Mouse (Mus musculus): ENCODE measurements around the gene Ankrd52.

Gene Ankrd52

DNA sequence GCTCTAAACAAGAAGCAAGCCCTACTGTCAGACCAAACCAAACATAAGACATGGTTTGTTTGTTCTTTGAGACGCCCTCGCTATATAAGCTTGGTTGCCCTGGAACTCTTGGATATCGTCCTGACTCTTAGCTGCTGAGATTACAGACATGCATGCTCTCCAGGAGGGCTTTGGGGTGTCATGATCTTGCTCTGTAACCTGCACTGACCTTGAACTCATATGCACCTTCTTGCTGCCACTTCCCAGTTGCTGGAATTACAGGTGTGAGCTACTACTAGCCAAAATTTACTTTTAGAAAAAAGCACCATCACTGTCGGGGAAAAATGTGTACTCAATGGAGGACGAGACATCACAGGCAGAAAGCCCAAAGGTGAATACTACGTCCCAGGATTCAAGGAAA is 7.3 kb upstream of the Ankrd52 start:
- DNase-seq (ENCODE audit: low read depth): no peak

DNA sequence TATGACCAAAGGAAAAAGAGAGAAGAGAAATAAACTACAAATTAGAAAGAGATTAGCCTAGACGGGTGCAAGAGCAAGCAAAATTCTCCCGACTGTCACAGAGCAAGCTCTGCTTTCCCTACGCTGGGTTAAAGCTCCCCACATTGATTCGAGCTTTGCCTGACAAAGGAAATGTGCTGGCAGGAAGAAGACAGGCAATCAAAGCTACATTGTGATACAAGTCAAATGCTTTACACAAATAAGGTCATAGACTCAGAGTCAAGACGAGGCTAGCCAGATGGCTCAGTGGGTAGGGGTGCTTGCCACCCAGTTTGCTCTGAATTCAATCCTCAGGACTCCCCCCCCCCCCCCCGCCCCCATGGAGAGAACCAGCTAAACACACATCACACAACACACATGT is 6.9 kb upstream of the Ankrd52 start:
- no peak for DNase-seq (ENCODE audit: low read depth)

DNA sequence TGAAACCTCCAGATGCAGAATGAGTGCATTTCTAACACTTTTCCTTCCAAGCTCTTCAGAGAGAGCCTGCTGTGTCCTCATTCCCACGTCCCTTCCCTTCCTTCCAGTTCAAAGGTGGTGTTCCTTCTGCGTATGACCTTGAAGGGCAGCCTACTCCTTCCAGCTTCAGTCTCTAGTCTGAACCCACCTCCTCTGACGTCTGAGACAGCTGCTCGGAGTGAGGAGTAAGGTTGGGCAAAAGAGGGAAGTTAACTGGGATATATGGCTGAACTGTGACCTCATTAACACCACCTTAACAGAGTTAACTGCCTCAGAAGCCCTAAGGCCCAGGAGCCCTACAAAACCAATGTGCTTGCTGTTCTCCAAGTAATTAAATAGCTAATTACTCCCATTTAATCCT is 6.3 kb upstream of the Ankrd52 start:
- DNase-seq (ENCODE audit: low read depth): no peak

DNA sequence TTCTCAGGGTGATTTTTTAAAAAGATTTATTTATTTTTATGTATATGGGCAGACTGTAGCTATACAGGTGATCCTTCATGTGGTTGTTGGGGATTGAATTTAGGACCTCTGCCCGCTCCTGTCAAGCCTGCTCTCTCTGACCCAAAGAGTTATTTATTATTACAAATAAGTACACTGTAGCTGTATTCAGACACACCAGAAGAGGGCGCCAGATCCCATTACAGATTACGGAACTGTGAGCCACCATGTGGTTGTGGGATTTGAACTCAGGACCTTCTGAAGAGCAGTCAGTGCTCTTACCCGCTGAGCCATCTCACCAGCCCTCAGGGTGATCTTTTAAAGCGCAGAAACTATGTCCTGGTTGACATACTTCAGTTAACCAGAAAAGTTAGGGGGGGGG is 4.8 kb upstream of the Ankrd52 start:
- no peak for DNase-seq (ENCODE audit: low read depth)

DNA sequence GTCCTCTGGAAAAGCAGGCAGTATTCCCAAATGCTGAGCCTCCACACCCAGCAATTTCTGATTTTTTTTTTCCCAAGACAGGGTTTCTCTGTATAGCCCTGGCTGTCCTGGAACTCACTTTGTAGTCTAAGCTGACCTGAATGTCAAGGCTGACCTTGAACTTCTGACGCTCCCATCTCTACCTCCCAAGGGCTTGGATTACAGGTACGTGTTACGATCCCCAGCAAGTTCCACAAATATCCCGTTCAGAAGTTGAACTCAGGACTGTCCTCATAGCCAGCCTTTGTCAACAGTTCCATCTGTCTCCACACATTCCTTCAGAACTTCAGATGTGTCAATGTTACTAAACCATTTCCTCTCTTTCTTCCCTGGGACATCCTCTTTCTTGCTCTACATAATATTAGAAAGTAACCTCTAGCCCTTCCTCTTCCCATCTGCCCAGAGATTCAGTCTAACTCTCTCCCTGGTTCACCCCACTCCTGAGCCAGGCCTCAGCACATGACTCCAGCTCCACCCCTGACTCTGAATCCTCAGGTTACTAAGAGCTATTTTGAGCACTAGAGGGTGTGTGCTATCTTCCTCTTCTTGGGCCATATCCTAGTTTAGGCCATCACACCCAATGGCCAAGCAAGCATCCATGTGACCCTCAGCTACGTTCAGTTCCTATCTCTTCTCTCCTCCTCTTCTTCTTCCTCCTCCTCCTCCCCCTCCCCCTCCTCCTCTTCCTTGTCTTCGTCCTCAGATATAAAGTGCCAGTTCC is 3.7 kb upstream of the Ankrd52 start:
- no peak for DNase-seq (ENCODE audit: low read depth)

DNA sequence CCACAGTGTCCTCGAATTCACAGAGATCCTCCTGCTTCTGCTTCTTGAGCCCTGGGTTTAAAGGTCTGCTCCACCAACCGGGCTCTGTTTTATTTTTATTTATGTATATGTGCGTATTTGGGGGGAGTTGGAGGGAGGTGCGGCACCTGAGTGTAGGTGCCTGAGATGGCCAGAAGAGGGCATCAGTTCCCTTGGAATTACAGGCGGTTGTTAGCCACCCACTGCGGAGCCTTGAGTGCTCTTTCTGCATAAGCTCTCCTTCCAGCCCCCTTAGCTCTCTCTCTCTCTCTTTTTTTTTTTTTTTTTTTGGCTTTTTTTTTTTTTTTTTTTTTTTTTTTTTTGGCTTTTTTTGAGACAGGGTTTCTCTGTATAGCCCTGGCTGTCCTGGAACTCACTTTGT is 2.5 kb upstream of the Ankrd52 start:
- peak; percentile 53 for DNase-seq (ENCODE audit: low read depth)

DNA sequence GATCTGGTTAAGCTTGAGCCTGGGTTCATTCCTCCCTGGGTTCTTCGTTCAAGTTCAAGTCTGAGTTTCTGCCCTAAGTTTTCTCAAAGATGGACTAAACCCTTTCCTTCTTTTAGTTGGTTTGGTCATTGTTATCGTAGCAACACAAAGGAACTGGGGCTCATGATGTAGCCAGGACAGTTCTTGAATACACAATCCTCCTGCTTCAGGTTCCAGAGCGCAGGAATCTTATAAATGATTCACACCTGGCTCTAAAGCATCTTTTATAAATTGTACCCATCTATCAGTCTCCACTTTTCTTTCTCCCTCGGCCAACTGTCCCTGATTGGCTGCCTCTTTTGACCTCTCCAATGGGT is 838 bp upstream of the Ankrd52 start:
- no peak for DNase-seq (ENCODE audit: low read depth)

DNA sequence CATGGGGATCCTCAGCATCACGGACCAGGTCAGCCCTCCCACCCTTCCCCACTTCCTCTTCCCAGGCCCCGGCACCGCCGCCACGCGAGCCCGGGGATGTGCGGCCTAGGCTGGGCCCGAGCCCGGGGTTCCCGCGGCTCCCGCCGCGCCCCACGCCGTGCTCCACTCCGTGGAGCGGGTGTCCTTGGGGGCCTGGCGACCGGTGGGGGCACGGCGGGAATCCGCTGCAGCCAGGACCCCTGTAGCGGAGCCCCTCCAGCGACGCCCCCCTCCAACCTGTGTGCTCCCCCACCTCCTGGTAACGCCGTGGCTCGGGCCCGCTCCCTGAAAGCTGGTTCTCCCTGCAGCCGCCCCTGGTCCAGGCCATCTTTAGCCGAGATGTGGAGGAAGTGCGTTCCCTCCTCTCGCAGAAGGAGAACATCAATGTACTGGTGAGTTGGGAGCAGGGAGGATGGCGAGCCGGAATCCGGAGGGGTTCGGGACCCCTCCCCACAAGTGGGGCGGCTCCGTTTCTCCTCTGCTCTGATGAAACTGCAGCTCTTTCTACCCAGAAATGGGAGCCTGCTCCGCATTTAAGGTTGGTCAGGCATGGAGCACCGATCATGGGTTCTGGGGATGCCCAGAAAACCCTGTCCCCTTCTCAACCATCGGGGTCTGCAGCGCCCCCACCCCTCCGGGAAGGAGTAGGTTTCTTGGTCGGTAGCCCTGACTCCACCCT is 466 bp downstream of the Ankrd52 start:
- no peak for DNase-seq (ENCODE audit: low read depth)

DNA sequence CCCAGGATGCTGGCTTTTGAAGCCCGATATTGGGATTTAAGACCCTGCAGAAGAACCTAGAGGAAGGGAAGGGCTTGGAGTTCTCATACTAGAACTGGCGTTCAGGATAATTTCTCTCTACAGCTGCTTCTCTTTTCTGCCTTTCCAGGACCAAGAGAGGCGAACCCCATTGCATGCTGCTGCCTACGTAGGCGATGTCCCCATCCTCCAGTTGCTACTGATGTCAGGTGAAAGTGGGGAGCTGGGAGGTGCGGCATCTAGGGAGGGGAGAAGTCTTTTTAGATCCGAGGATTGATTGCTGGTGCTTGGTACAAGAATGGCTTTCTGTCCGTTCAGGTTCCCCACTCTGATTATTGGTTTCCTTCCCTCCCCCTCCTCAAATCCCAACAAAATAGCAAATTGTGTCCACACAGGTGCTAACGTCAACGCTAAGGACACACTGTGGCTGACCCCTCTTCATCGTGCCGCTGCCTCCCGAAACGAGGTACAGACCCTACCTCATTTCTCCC is 1.1 kb downstream of the Ankrd52 start:
- DNase-seq (ENCODE audit: low read depth): no peak

DNA sequence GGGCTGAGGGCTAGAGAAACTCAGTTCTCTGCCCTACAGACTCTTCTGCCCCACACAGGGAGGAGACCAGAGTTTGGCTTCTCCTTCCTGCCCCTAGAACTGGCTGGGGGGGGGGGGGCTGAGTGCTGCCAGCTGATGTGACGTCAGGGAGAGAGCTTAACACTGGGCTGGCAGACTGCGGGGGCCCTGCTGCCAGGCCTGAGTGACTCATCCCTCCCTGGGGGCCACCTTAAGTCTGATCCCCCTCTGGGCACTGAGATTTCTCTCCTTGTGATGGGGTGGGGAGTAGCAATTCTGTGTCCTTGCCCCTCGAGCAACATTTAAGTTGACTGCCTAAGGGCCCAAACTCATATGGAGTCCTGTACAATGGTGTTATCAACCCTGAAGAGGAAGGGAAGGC is 1.5 kb downstream of the Ankrd52 start:
- no peak for DNase-seq (ENCODE audit: low read depth)

DNA sequence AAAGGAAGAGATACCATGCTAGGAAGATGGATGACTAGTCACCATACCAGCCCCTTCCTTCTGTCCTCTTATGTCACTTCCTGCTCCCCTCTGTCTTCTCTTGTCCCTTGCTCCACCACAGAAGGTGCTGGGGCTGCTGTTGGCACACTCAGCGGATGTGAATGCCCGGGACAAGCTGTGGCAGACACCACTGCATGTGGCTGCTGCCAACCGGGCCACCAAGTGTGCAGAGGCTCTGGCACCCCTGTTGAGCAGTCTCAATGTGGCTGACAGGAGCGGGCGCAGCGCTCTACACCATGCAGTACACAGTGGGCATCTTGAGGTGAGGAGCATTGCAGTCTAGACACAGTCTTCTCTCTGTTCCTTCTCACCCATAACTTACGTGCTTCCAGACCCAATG is 2.3 kb downstream of the Ankrd52 start:
- no peak for DNase-seq (ENCODE audit: low read depth)

DNA sequence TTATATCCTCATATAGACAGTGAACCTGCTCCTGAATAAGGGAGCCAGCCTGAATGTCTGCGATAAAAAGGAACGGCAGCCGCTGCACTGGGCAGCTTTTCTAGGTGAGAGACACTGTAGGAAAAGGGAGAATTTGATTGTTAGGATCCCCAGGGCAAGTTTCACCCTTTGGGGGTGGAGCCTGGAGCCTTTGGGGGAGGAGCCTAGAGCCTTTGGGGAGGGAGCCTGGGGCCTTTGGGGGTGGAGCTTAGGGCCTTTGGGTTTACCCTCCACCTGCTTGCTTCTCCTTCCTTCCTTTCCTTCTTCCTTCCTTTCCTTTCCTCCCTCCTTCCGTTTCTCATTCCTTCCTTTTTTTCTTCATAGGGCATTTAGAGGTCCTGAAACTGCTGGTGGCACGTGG is 3.6 kb downstream of the Ankrd52 start:
- DNase-seq (ENCODE audit: low read depth): peak; percentile 72

DNA sequence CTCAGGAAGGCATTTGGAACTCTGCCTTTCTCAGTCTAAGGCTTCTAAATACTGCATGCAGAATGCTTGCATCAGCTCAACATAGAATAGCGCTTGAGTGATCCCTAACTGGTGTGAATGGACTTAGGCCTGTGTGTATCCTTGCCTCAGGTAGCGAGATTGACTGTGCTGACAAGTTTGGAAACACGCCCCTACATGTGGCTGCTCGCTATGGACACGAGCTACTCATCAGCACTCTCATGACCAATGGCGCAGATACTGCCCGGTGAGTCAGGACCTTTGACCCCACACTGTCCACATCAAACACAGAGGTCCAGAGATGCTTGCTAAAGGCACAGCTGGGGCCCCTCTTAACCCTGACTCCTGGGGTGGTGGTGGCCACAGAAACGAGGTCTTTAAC is 5.6 kb downstream of the Ankrd52 start:
- no peak for DNase-seq (ENCODE audit: low read depth)

DNA sequence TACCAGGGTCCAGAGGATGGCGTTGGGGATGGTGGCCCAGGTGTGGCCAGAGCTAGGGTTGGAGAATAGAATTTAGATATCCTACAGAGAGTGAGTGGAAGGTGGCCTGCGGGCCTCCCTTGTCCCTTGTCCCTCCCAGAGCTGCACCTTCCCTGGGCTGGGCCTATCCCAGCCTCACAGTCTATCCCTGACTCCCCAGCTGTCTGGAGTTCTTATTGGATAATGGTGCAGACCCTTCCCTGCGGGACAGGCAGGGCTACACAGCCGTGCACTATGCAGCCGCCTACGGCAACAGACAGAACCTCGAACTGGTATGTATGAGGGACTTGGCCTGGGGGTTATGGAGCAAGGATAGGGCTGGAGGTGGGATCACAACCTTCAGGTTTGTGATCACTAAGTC is 9.0 kb downstream of the Ankrd52 start:
- DNase-seq (ENCODE audit: low read depth): no peak

DNA sequence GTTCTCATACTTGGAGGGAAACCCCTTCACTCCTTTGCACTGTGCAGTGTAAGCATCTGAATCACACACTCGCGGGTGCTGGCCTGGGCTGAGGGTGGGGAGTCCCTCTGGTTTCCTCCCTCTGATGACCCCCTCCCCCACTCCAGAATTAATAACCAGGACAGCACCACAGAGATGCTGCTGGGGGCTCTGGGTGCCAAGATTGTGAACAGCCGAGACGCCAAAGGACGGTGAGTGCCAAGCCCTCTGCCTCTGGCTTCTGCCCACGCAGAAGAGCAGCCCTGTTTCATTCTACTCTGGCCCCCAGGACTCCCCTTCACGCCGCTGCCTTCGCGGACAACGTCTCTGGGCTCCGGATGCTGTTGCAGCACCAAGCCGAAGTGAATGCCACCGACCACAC is 12.0 kb downstream of the Ankrd52 start:
- DNase-seq (ENCODE audit: low read depth): no peak

DNA sequence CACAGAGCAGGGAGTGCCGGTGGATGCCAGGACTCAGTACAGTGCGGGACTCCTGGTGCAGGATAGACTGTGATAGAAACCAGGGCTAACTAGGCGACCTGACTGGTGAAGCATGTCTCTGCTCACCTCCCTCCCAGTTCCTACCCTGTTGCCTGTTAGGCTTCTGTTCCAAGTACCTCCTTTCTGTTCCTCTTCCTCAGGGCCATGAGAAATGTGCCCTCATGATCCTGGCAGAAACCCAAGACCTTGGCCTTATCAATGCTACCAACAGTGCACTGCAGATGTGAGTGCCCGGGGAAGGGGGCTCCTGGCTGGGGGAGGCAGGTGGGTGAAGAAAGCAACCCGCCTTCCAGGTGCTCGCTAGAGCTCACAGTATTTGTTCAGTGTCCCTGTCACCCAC is 12.7 kb downstream of the Ankrd52 start:
- DNase-seq (ENCODE audit: low read depth): no peak

DNA sequence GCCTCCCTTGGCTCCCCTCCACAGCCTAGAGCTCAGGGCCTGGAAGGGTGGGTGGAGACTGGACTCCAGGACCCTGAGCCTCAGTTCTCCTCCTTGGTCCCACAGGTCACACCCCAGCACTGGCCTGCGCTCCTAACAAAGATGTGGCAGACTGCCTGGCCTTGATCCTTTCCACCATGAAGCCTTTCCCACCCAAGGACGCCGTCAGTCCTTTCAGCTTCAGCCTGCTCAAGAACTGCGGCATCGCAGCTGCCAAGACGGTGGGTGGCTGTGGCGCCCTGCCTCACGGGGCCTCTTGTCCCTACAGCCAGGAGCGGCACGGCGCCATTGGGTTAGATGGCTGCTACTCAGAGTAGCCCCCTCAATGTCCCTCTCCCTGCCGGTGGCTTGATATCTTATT is 13.5 kb downstream of the Ankrd52 start:
- DNase-seq (ENCODE audit: low read depth): no peak

DNA sequence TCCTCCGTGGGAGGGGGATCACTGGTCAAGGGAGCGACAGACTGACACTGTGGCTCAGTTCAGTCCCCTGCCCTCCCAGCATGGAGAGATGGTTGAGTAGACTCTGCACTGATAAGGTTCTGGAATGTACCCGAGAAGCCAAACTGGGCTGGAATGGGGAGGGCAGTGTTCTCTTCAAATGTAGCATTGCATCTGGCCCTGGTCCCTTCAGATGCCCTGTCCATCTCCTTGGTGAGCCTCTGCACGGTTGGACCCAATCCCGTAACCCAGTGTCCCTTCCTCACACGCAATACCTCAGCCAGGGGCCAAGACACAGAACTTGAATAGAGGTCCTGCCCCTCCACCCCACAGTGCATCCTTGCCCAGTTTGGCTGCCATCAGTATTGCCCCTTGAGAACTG is 14.9 kb downstream of the Ankrd52 start:
- DNase-seq (ENCODE audit: low read depth): no peak

DNA sequence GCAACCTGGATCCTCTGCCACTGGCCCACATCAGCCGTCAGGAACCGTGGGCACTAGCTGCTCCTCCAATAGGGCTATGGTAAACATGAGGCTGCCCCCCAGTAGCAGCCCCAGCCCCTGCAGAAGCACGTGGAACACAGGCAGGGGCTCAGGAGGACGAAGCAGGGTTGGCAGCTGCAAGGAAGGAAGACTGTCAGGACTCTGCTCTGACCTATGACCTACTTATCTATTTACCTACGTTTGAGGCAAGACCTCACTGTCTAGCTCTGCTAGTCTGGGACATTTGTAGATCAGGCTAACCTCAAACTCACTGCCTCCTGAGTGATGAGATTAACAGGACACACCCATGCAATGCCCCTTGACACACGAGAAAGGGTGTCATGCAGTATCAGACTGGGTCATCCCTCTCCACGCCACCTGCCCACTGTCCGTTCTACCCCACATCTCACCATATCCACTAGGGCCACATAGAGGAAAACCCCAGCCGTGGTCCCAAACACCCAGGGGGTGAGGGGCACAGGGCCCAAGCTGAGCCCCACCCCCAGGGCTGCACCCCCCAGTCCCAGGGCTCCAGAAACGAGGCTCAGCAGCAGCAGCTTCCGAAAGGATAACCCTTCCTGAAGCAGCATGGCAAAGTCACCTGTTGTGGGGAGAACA is 19.2 kb downstream of the Ankrd52 start:
- DNase-seq (ENCODE audit: low read depth): no peak

DNA sequence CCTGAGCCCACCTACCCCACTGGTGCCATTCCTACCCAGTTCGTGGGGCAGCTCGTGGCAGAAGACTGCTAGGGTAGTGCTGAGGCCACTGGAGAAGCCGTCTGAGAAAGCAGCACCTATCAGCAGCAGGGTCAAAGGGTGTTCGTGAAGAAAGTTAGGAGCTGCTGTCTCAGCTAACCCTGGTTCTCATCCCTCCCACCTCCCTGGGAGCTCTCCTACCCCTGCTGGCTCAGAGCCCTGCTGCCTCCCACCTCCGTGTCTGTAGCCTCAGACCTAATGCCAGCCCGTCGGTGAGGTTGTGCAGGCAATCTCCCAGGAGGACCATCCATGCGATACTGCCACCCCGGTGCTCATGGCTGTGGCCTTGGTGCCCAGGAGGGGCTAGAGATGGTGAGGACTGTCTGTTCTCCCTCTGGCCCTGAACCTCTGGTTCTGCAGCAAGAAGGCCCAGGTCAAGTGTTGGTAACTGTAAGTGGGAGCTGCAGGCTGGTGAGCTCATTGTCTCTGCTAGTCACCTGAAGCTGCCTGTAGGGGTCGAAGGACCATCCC is 19.9 kb downstream of the Ankrd52 start:
- no peak for DNase-seq (ENCODE audit: low read depth)

DNA sequence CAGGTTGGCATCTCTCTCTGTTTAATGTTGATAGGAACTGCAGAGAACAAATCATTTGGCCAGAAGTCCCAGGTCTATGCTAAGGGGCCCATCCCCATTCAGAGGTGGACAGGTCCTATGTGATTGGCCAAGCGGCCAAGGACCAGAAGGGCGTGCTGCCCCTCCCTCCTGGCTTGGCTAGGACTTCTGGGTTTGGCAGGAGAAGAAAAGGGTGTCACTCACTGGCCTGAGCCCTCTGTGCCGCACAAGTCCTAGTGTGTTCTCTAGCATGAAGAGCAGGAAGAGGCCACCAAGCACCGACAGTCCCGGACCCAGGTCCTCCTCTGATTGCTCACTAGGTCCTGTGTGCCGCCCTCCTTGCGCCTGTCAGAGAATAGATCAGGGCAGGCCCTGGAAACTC is 20.6 kb downstream of the Ankrd52 start:
- DNase-seq (ENCODE audit: low read depth): no peak

DNA sequence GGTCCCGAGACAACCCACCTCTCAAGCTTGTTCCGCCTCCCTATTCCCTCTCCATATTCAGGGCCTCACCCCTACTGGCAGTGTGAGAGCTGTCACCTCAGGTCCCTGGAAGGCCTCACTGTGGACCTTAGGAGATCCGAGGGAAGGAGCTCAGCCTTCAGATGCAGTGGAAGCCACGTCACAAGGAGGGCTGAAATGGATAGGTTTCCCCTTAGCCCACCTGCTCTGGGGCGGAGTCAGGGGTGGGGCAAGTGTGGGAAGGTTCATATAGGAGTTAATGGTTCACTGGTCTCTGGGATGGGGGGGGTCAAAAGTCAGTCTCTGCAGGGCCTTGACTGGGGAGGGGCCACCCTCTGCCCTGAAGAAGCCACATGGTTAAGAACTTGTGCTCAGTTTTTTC is 23.4 kb downstream of the Ankrd52 start:
- no peak for DNase-seq (ENCODE audit: low read depth)

DNA sequence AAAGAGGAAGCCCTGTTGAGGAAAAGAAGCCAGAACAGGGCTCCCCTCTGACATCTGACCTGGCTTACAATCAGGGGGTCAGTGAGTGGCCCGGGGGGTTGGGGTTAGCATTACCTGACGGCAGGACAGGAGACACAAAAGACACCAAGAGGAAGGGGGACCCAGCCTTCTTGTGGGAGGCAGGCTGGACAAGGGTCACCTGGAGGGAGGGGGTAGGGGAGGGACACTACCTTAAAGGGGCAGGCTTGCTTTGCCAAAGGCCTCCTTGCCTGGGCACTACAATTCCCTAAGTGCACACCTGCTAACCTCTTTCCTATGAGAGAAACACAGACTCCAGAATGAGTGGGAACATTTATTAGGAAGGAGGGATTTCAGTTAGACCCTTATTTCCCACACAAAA is 24.1 kb downstream of the Ankrd52 start, which contains the start of gene Slc39a5:
Gene Slc39a5 (minus strand): TSS at position 174 of the 400 bp plus-strand sequence.
- DNase-seq (ENCODE audit: low read depth): no peak

Data from induced T-regulatory cell, adult 2 months (primary cell).